Mouse (Mus musculus): ENCODE measurements around the gene Vmn2r29. TPM values are rescaled to one million over a fixed set of nuclear protein-coding genes. Genes with fewer than 3 reads are reported as not detected.

Vmn2r29 gene
- not detected in 2 replicates for total RNA-seq (2023)

GRCm38 (mm10) chr7:7247228-7247627 lies at the start of gene Vmn2r29:
TSS of gene Vmn2r29 (minus strand) at chr7:7247328.

GRCm38 (mm10) chr7:7277966-7278567 lies 30.9 kb upstream of the Vmn2r29 start, which contains the start of gene Gm45844:
TSS of gene Gm45844 (minus strand) at chr7:7278289.

GRCm38 (mm10) chr7:7209313-7210151 lies 37.6 kb downstream of the Vmn2r29 start, which contains the start of gene Zfp772:
TSS of gene Zfp772 (minus strand) at chr7:7209998.

Other genes with a start within 250 kb of the Vmn2r29 start
- gene Zfp954, start 125.8 kb downstream of the Vmn2r29 start, total RNA-seq (2023), result 14.2 and 20.0 TPM in 2 replicates
- 1.1 and 2.0 TPM in 2 replicates for gene Zfp773, start 110.6 kb downstream of the Vmn2r29 start, total RNA-seq (2023)
- 0.27 TPM in 1 of 2 replicates, not detected in the other for gene Zfp418, start 76.0 kb downstream of the Vmn2r29 start, total RNA-seq (2023)
- 1.1 and 1.3 TPM in 2 replicates for gene Zfp772, start 37.3 kb downstream of the Vmn2r29 start, total RNA-seq (2023)
- gene Gm45844, start 31.0 kb upstream of the Vmn2r29 start, total RNA-seq (2023), result 0.28 and 0.61 TPM in 2 replicates
- gene Clcn4, start 53.5 kb upstream of the Vmn2r29 start, total RNA-seq (2023), result 20.6 and 21.4 TPM in 2 replicates
- gene Vmn2r30, start 90.3 kb upstream of the Vmn2r29 start, total RNA-seq (2023), result not detected in 2 replicates
- not detected in 2 replicates for gene Gm45783, start 127.2 kb upstream of the Vmn2r29 start, total RNA-seq (2023)
- gene Vmn2r31, start 152.4 kb upstream of the Vmn2r29 start, total RNA-seq (2023), result not detected in 2 replicates
- not detected in 2 replicates for gene Vmn2r32, start 232.7 kb upstream of the Vmn2r29 start, total RNA-seq (2023)